8 mouse cellular contexts compared by ENCODE assay signal in the genomic region with DNA sequence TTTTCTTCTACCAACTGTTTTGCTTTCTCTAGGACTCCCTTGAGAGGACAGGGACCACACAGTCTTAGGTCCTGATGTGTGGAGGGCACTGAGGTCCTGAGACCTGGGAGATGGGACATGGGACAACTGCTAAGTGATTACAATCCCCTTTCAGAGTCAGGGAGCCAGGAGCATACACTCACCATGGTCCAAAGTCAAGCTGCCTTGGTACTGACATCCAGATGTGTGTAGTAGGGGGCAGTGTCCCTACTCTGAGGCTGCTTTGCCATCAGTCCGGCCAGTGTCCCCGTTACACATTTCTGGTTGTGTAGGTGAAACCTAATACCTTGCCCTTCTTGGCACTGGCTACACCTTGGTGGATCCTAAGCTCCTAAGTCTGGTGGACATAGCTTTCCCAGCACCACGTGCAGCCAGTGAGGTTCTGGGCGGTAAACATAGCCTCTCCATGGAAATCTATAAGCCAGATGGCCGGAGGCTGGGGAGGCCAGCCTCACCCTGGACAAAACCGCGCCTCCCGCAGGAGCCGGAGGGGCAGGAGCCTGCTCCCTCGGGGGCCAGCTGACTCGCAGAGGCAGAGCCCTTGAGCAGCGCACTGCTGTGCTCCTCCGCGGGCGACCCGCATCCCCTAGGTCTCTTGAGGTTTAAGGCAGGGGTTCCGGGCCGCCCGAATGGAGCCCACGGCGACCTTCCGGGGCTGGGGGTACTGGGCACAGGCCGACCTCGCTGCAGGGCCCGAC. TPM values are rescaled to one million over a fixed set of nuclear protein-coding genes. Genes with fewer than 3 reads are reported as not detected.
DNase-seq lines count a peak whose midpoint lies in the region; ATAC-seq and TF ChIP-seq lines count a peak whose summit lies in the region.

No protein-coding gene starts in this region.

- H3K9ac ChIP-seq in liver, embryonic 13.5 days, result peak overlapping the region; percentile 94

- peak; percentile 15 for DNase-seq in ovary, postnatal 10 days (ENCODE audit: low spot score)
- DNase-seq in ovary, adult 18-20 months (ENCODE audit: low spot score), result no peak
- peak; percentile 69 for DNase-seq in adrenal gland, postnatal 14 days
- DNase-seq in heart, postnatal 25 days (ENCODE audit: low spot score), result peak; percentile 13
- DNase-seq in liver, embryonic 13.5 days, result peak; percentile 29
- DNase-seq in ovary, postnatal 14 days (ENCODE audit: low spot score), result peak; percentile 24

- H3K27me3 ChIP-seq in liver, embryonic 13.5 days, result no peaks in the 10 kb centered on the region

- H3K4me1 ChIP-seq in embryonic fibroblast, embryonic 13.5 days (ENCODE audit: control insufficient read depth, insufficient read depth, low read length), result no peaks in the 10 kb centered on the region
- H3K4me1 ChIP-seq in liver, embryonic 13.5 days (replicated peaks), result peaks cover 30% of the 10 kb centered on the region

- TF ChIP-seq CTCF in embryonic fibroblast, embryonic 13.5 days (IDR thresholded peaks at IDR 0.05; ENCODE audit: borderline replicate concordance, insufficient read depth, low read length), result no peak

- peak; percentile 40 for ATAC-seq in liver, embryonic 13.5 days (ENCODE audit: low read depth)
- no peak; the same call in 1 of the 2 replicates for ATAC-seq in megakaryocyte progenitor cell, adult 5-6 weeks (replicated peaks; ENCODE audit: poor library complexity)

- TF ChIP-seq POLR2A in embryonic fibroblast, embryonic 13.5 days (IDR thresholded peaks at IDR 0.05; ENCODE audit: low read depth, low read length), result no peak

- intact Hi-C loops in heart, postnatal 25 days (cut with DNase I), result loop anchor here (10.0 kb wide), 1 partner anchor 141 kb away; a partner anchor contains a TSS

- no peaks in the 10 kb centered on the region for H3K9me3 ChIP-seq in liver, embryonic 13.5 days (replicated peaks)

- WGBS in liver, embryonic 13.5 days (ENCODE audit: insufficient replicate concordance), result 2% methylated on average over 25 of the region's 25 CpGs

- peaks cover 12% of the 10 kb centered on the region for H3K36me3 ChIP-seq in liver, embryonic 13.5 days

- H3K4me3 ChIP-seq in embryonic fibroblast, embryonic 13.5 days (ENCODE audit: insufficient read depth, low read length), result peak overlapping the region; percentile 68
- H3K4me3 ChIP-seq in liver, embryonic 13.5 days (replicated peaks), result peak overlapping the region; percentile 87

- peak overlapping the region; percentile 99 for H3K4me2 ChIP-seq in liver, embryonic 13.5 days

- H3K27ac ChIP-seq in embryonic fibroblast, embryonic 13.5 days (ENCODE audit: insufficient read depth, low read length), result no peak overlapping the region
- H3K27ac ChIP-seq in liver, embryonic 13.5 days, result peak overlapping the region; percentile 76

RNA-seq across cellular contexts. Expression of a gene that starts 0.6 kb away (rescaled TPM):
- total RNA-seq in adrenal gland, postnatal 14 days (2021), result 67.4 and 80.7 TPM in 2 replicates
- polyA plus RNA-seq in embryonic fibroblast, embryonic 13.5 days (2011; ENCODE audit: insufficient read length, low read depth, missing spikeins), result 7.4 and 10.1 TPM in 2 replicates
- 1 to 10 TPM; 9.3 to 9.7 TPM for total RNA-seq in heart, postnatal 25 days (2021)
- polyA plus RNA-seq in liver, embryonic 13.5 days (2015; fragmentation: Nextera tagmentation; extraction: Ambion mirVana), result 4.8 and 5.1 TPM in 2 replicates
- total RNA-seq in megakaryocyte progenitor cell, adult 5-6 weeks (2015), result 5.1 and 5.2 TPM in 2 replicates
- 12.3 and 19.3 TPM in 2 replicates for total RNA-seq in megakaryocyte progenitor cell, adult 5-6 weeks (2017)

RNA-seq across cellular contexts. Expression of a gene that starts 12.5 kb away (rescaled TPM):
- 10.7 and 13.7 TPM in 2 replicates for total RNA-seq in adrenal gland, postnatal 14 days (2021)
- polyA plus RNA-seq in embryonic fibroblast, embryonic 13.5 days (2011; ENCODE audit: insufficient read length, low read depth, missing spikeins), result 12.2 and 13.1 TPM in 2 replicates
- 1 to 10 TPM; 7.4 to 8.2 TPM for total RNA-seq in heart, postnatal 25 days (2021)
- polyA plus RNA-seq in liver, embryonic 13.5 days (2015; fragmentation: Nextera tagmentation; extraction: Ambion mirVana), result 5.2 and 6.9 TPM in 2 replicates
- total RNA-seq in megakaryocyte progenitor cell, adult 5-6 weeks (2015), result 8.3 and 10.3 TPM in 2 replicates
- 8.3 and 8.8 TPM in 2 replicates for total RNA-seq in megakaryocyte progenitor cell, adult 5-6 weeks (2017)

RNA-seq across cellular contexts. Expression of a gene that starts 12.7 kb away (rescaled TPM):
- total RNA-seq in adrenal gland, postnatal 14 days (2021), result 50.0 and 55.2 TPM in 2 replicates
- 18.0 and 20.3 TPM in 2 replicates for polyA plus RNA-seq in embryonic fibroblast, embryonic 13.5 days (2011; ENCODE audit: insufficient read length, low read depth, missing spikeins)
- 10 to 100 TPM; 67.1 to 69.7 TPM for total RNA-seq in heart, postnatal 25 days (2021)
- 46.5 and 52.1 TPM in 2 replicates for polyA plus RNA-seq in liver, embryonic 13.5 days (2015; fragmentation: Nextera tagmentation; extraction: Ambion mirVana)
- total RNA-seq in megakaryocyte progenitor cell, adult 5-6 weeks (2015), result 18.6 and 24.5 TPM in 2 replicates
- total RNA-seq in megakaryocyte progenitor cell, adult 5-6 weeks (2017), result 20.0 and 20.6 TPM in 2 replicates

RNA-seq across cellular contexts. Expression of a gene that starts 39.1 kb away (rescaled TPM):
- 13.7 and 15.7 TPM in 2 replicates for total RNA-seq in adrenal gland, postnatal 14 days (2021)
- polyA plus RNA-seq in embryonic fibroblast, embryonic 13.5 days (2011; ENCODE audit: insufficient read length, low read depth, missing spikeins), result 0.19 TPM in 1 of 2 replicates, not detected in the other
- 1 to 10 TPM; 4.3 to 4.7 TPM for total RNA-seq in heart, postnatal 25 days (2021)
- 0.32 and 0.39 TPM in 2 replicates for polyA plus RNA-seq in liver, embryonic 13.5 days (2015; fragmentation: Nextera tagmentation; extraction: Ambion mirVana)
- 4.7 and 6.3 TPM in 2 replicates for total RNA-seq in megakaryocyte progenitor cell, adult 5-6 weeks (2015)
- 5.6 and 6.3 TPM in 2 replicates for total RNA-seq in megakaryocyte progenitor cell, adult 5-6 weeks (2017)
